Mouse (Mus musculus) myocyte (in vitro differentiated cells): Measurements from ENCODE around the gene Entpd6. TPM values are rescaled to one million over a fixed set of nuclear protein-coding genes. Genes with fewer than 3 reads are reported as not detected.
A peak's percentile ranks its signal among the peaks of the same experiment; 100 is the strongest.

Experiments
- H3K27me3 ChIP-seq: one replicate; pipeline ENCODE4 v1.6.1; 2011; ENCODE audit not compliant: control insufficient read depth, insufficient read depth, insufficient read length
- H3K36me3 ChIP-seq: one replicate; pipeline ENCODE4 v1.6.1; 2011; ENCODE audit not compliant: control insufficient read depth, insufficient read depth
- H3K4me2 ChIP-seq: one replicate; pipeline ENCODE4 v1.6.1; 2011; ENCODE audit warnings: low read depth, control low read depth
- H3K4me3 ChIP-seq: one replicate; pipeline ENCODE4 v1.5.1; 2011; ENCODE audit warnings: mild to moderate bottlenecking, control low read depth, moderate library complexity
- H3K79me2 ChIP-seq: one replicate; pipeline ENCODE4 v1.6.1; 2011; ENCODE audit not compliant: control insufficient read depth, insufficient read depth
- H3ac ChIP-seq: one replicate; pipeline ENCODE4 v1.6.1; 2011; ENCODE audit not compliant: control insufficient read depth, insufficient read length
- CEBPB ChIP-seq: IDR thresholded peaks from 2 replicates; pipeline ENCODE4 v1.6.1; 2011; ENCODE audit warnings: mild to moderate bottlenecking, moderate library complexity; ENCODE audit not compliant: poor library complexity, insufficient read depth, severe bottlenecking
- E2F4 ChIP-seq: IDR thresholded peaks from one replicate; pipeline ENCODE4 v1.6.1; 2011; ENCODE audit warnings: mild to moderate bottlenecking, control low read depth, moderate library complexity; ENCODE audit not compliant: insufficient read depth
- MAX ChIP-seq: IDR thresholded peaks from one replicate; pipeline ENCODE4 v1.6.1; 2011; ENCODE audit warnings: low read depth, mild to moderate bottlenecking, control low read depth
- MYOD1 ChIP-seq, 3 experiments: IDR thresholded peaks; one replicate each; pipeline ENCODE4 v1.6.1; 2011; ENCODE audit warnings: control low read depth in 2 of 3, low read depth in 2 of 3, mild to moderate bottlenecking in 2 of 3, moderate library complexity in 1 of 3; ENCODE audit not compliant: insufficient read length in 2 of 3, control insufficient read depth in 1 of 3
- MYOG ChIP-seq, 3 experiments: IDR thresholded peaks; one replicate each; pipeline ENCODE4 v1.6.1; 2011; ENCODE audit warnings: control low read depth in 2 of 3, low read depth in 2 of 3, mild to moderate bottlenecking in 2 of 3; ENCODE audit not compliant: insufficient read length in 2 of 3, control insufficient read depth in 1 of 3, insufficient read depth in 1 of 3
- POLR2A ChIP-seq: IDR thresholded peaks from one replicate; pipeline ENCODE4 v1.6.1; 2011; ENCODE audit warnings: low read depth, mild to moderate bottlenecking, control low read depth, moderate library complexity; ENCODE audit not compliant: insufficient read length
- POLR2AphosphoS2 ChIP-seq: IDR thresholded peaks from one replicate; pipeline ENCODE4 v1.6.1; 2011; ENCODE audit warnings: low read depth, control low read depth; ENCODE audit not compliant: insufficient read length
- REST ChIP-seq: IDR thresholded peaks from one replicate; pipeline ENCODE4 v1.6.1; 2011; ENCODE audit warnings: mild to moderate bottlenecking, control low read depth, moderate library complexity; ENCODE audit not compliant: insufficient read depth, insufficient read length
- SRF ChIP-seq: IDR thresholded peaks from one replicate; pipeline ENCODE4 v1.6.1; 2011; ENCODE audit warnings: low read depth; ENCODE audit not compliant: control insufficient read depth, insufficient read length
- TCF12 ChIP-seq: IDR thresholded peaks from one replicate; pipeline ENCODE4 v1.6.1; 2011; ENCODE audit warnings: mild to moderate bottlenecking, control low read depth; ENCODE audit not compliant: poor library complexity, insufficient read depth, severe bottlenecking
- TCF3 ChIP-seq: IDR thresholded peaks from one replicate; pipeline ENCODE4 v1.6.1; 2011; ENCODE audit warnings: low read depth, control low read depth; ENCODE audit not compliant: insufficient read length
- USF1 ChIP-seq: IDR thresholded peaks from one replicate; pipeline ENCODE4 v1.6.1; 2011; ENCODE audit warnings: low read depth, mild to moderate bottlenecking, control low read depth, moderate library complexity
- polyA plus RNA-seq: library from polyadenylated mRNA; unstranded; fragments of >200 nt; fragmentation: generic; extraction: Trizol; gene quantifications from one replicate; pipeline ENCODE4 v1.2.1, GENCODE M21; 2012; ENCODE audit warnings: missing spikeins

Gene Entpd6
- polyA plus RNA-seq, 1 experiment: 8.8 TPM

DNA sequence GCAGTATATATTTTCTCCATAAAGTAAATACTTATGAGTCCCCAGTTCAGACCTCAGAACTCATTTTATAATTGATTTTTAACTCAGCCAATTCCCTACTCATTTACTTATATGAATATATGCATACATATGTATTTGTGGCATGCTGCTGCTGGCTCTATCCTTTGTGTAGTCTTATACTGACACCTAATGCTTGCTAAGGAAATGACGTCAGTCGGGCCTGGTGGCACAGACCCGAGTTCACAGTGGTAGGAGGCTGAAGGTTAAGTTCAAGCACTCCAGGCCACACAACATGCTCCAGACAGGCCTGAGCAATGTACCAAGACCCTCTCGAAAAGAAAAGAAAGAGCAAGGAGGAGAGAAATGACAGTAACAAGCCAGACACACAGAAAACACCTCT, 7.4 kb upstream of the Entpd6 start:
- no peaks in the 10 kb centered on the region for H3K36me3 ChIP-seq
- H3ac ChIP-seq: no peak overlapping the region
- peaks cover 17% of the 10 kb centered on the region for H3K27me3 ChIP-seq
- H3K79me2 ChIP-seq: no peaks in the 10 kb centered on the region
- no peak overlapping the region for H3K4me2 ChIP-seq
- no peak overlapping the region for H3K4me3 ChIP-seq
- TF ChIP-seq REST: no peak
- no peak for TF ChIP-seq MAX
- no peak for TF ChIP-seq CEBPB
- TF ChIP-seq TCF12: no peak
- TF ChIP-seq SRF: no peak
- no peak for TF ChIP-seq MYOD1 (IDR thresholded peaks at IDR 0.05; ENCODE audit: control insufficient read depth in 1 of 3, insufficient read length in 2 of 3, low read depth in 2 of 3)
- TF ChIP-seq POLR2AphosphoS2: no peak
- TF ChIP-seq E2F4: no peak

DNA sequence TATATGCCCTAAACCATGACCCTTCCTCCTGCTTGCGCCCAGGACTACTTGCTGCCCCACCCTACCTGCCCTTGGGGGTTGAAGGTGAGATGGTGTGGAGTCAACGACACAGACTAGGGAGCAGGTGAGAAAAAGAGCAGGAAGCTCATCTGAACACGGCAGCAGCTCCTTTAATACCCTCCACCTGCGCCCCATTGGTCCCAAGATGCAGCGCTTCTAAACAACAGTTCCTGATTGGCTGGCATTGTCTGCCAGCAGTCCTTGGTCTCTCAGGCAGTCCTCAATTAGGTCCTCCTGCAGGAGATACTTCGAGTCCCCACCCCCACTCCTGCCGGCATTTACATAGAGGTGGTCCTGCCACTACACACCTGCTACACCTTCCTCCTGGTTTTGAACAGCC, 3.8 kb upstream of the Entpd6 start:
- no peak for TF ChIP-seq USF1
- TF ChIP-seq TCF12: no peak
- TF ChIP-seq MAX: no peak
- no peak for TF ChIP-seq REST
- TF ChIP-seq TCF3: no peak
- no peak for TF ChIP-seq POLR2A
- TF ChIP-seq MYOD1 (IDR thresholded peaks at IDR 0.05; ENCODE audit: control insufficient read depth in 1 of 3, insufficient read length in 2 of 3, low read depth in 2 of 3): no peak
- no peak for TF ChIP-seq MYOG (IDR thresholded peaks at IDR 0.05; ENCODE audit: control insufficient read depth in 1 of 3, insufficient read depth in 1 of 3, insufficient read length in 2 of 3, low read depth in 2 of 3)
- TF ChIP-seq CEBPB: no peak
- no peak for TF ChIP-seq SRF
- TF ChIP-seq E2F4: no peak
- no peak for TF ChIP-seq POLR2AphosphoS2

DNA sequence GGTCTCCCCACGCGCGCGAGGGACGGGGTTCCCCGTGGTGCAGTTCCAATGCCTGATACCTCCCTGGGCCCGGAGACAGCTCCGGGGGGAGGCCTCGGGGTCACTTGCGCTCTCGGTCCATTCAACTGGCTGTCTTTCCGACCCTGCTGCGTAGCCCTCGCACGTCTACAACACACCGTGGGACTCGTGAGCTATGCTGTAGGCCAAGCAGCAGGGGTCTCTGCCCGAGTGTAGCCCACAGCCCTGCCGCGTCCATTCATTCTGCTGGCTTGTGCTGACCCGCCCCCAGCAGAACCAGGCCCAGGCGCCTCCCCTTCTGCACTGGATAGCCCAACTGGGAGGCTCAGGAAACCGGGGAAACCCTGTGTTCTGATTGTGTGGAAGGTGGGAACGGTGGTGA, 441 bp downstream of the Entpd6 start:
- Histone ChIP-seq H3K4me2 (peak overlapping the region; percentile 95), H3K4me3 (peak overlapping the region; percentile 48), H3K79me2 (no peaks in the 10 kb centered on the region), H3K36me3 (no peaks in the 10 kb centered on the region), H3ac (peak overlapping the region; percentile 12), H3K27me3 (peaks cover 20% of the 10 kb centered on the region)
- TF ChIP-seq SRF (no peak), POLR2AphosphoS2 (no peak), MYOD1 (IDR thresholded peaks at IDR 0.05; ENCODE audit: control insufficient read depth in 1 of 3, insufficient read length in 2 of 3, low read depth in 2 of 3) (no peak), TCF12 (no peak), E2F4 (no peak), USF1 (no peak), CEBPB (no peak), MYOG (IDR thresholded peaks at IDR 0.05; ENCODE audit: control insufficient read depth in 1 of 3, insufficient read depth in 1 of 3, insufficient read length in 2 of 3, low read depth in 2 of 3) (no peak)

More for the DNA sequence above, 3.8 kb upstream of the Entpd6 start:
- H3K4me3 ChIP-seq: no peak overlapping the region
- H3K4me2 ChIP-seq: no peak overlapping the region
- H3K79me2 ChIP-seq: no peaks in the 10 kb centered on the region
- peaks cover 20% of the 10 kb centered on the region for H3K27me3 ChIP-seq
- no peak overlapping the region for H3ac ChIP-seq
- no peaks in the 10 kb centered on the region for H3K36me3 ChIP-seq

DNA sequence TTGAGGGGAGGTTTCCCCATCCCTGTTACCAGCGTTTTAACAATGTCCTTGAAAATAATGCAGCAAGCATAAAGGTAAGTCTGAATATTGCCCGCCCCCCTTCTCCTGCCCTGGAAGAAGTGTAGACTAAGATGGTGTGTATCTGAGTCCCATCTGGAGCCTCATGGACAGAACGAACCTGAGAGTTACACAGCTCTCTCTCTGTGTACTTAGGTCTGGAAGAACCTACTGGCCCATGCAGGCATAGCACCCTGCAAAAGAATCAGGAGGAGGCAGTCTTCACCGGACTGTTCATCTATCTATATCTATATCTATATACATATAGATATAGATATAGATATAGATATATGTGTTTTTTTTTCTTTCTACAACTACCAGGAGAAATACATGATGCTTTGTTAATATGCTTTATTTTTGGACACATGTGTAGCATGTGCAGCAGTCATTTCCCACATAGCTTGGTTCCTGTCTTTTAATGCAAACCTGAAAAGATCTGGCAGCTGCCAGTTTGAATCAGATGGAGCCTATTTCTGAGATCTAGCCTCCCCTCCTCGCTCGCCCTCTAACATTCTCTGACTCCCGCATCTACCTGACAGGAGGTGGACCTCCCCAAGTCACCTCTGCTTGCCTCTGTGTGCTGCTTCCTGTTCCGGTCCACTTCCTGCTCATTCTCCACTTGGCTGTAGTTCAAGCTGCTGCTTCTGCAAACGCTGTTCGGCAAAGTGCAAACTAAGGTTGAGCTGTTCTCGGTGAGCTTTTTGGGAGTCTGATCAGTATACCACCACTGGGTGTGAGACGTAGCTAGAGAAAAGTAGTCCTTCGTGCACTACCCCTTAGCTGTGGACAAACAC, 1.5 kb downstream of the Entpd6 start:
- peaks cover 11% of the 10 kb centered on the region for H3K27me3 ChIP-seq
- TF ChIP-seq MYOG (IDR thresholded peaks at IDR 0.05; ENCODE audit: control insufficient read depth in 1 of 3, insufficient read depth in 1 of 3, insufficient read length in 2 of 3, low read depth in 2 of 3) (no peak), MYOD1 (IDR thresholded peaks at IDR 0.05; ENCODE audit: control insufficient read depth in 1 of 3, insufficient read length in 2 of 3, low read depth in 2 of 3) (no peak), CEBPB (no peak), MAX (no peak), TCF12 (no peak), E2F4 (no peak), REST (no peak), SRF (no peak), POLR2AphosphoS2 (no peak), USF1 (no peak), TCF3 (no peak)
- H3K4me2 ChIP-seq: peak overlapping the region; percentile 95
- no peak overlapping the region for H3ac ChIP-seq
- no peaks in the 10 kb centered on the region for H3K36me3 ChIP-seq
- H3K79me2 ChIP-seq: no peaks in the 10 kb centered on the region
- peak overlapping the region; percentile 48 for H3K4me3 ChIP-seq
